Mouse (Mus musculus): ENCODE data around the gene Jam2. TPM values are rescaled to one million over a fixed set of nuclear protein-coding genes. Genes with fewer than 3 reads are reported as not detected.

Gene Jam2
- polyA plus RNA-seq, 1 experiment from 2014 or later, result 8.3 TPM

DNA sequence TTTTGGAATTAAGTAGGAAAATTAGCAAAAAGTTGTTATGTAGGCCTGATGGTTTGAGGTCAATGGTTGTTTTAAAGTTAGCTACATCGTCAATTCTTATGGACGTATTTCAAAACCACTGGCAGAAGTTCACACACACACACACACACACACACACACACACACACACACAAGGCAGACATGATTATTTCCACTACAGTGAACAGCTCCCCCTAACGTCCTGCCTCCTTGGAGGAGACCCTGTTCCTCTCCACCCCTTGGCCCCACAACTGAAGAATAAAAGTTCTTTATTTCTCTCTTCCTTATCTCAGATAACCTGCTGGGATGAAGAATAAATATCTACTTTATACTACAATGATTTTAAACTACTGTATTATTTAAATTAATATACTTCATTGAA, 21.4 kb downstream of the Jam2 start:
- Histone ChIP-seq H3K27ac (no peak overlapping the region), H3K4me3 (replicated peaks; ENCODE audit: low read depth, low read length) (no peak overlapping the region), H3K36me3 (ENCODE audit: insufficient read depth, low read length) (no peaks in the 10 kb centered on the region), H3K9ac (ENCODE audit: low read depth, low read length) (no peak overlapping the region), H3K9me3 (replicated peaks; ENCODE audit: low read length) (no peaks in the 10 kb centered on the region), H3K4me2 (ENCODE audit: low read length) (no peak overlapping the region), H3K4me1 (replicated peaks; ENCODE audit: insufficient read depth, low read length) (no peaks in the 10 kb centered on the region), H3K27me3 (ENCODE audit: insufficient read depth, low read length) (no peaks in the 10 kb centered on the region)
- DNase-seq (ENCODE audit: low spot score), result no peak
- WGBS, result 72% methylated on average over 3 of the region's 3 CpGs
- TF ChIP-seq CTCF (IDR thresholded peaks at IDR 0.05; ENCODE audit: low read depth), result 0 out of 2 replicates have a peak, but pooled peaks have one; percentile 8
- no peak for ATAC-seq (replicated peaks; ENCODE audit: low FRiP score, low read depth)

DNA sequence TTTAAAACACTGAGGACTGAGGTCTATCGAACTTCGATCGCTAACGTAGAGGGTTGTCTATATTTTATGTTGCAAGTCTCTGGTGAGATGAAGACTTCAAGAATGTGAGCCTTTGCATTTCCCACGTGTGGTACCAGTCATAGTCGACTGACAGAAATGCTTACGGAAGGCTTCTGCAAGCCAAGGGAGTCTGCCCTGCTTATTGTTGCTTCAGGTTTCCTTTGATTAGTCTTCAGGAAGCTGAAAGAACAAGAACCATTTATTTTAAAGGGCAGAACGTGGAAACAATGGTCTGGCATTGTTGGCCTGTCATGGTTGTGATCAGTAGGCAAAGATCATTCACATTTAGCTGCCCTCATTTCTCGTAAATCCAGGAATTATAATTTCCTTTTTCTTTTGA, 22.8 kb downstream of the Jam2 start:
- DNase-seq (ENCODE audit: low spot score), result no peak
- WGBS, result 74% methylated on average over 9 of the region's 9 CpGs
- no peak for TF ChIP-seq CTCF (IDR thresholded peaks at IDR 0.05; ENCODE audit: low read depth)
- no peak overlapping the region for H3K9ac ChIP-seq (ENCODE audit: low read depth, low read length)
- H3K27me3 ChIP-seq (ENCODE audit: insufficient read depth, low read length), result no peaks in the 10 kb centered on the region
- no peaks in the 10 kb centered on the region for H3K9me3 ChIP-seq (replicated peaks; ENCODE audit: low read length)
- H3K4me2 ChIP-seq (ENCODE audit: low read length), result no peak overlapping the region
- no peak overlapping the region for H3K4me3 ChIP-seq (replicated peaks; ENCODE audit: low read depth, low read length)
- ATAC-seq (replicated peaks; ENCODE audit: low FRiP score, low read depth), result no peak
- no peaks in the 10 kb centered on the region for H3K4me1 ChIP-seq (replicated peaks; ENCODE audit: insufficient read depth, low read length)
- no peaks in the 10 kb centered on the region for H3K36me3 ChIP-seq (ENCODE audit: insufficient read depth, low read length)
- no peak overlapping the region for H3K27ac ChIP-seq

DNA sequence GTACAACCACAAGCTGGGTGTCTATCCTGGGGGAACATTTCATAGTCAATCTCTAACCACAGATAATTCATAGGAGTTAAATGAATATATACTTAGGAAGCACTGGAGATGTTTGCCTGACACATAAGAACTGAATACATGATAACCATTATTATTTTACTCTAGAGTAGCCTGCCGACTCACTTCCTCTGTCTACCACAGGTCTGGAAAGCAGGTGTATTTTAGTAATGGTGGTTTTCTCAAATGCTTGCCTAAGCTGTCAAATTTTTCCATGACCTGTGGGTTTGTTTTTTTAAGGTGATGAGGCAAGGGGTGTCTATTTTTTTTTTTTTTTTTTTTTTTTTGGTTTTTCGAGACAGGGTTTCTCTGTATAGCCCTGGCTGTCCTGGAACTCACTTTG, 26.1 kb downstream of the Jam2 start:
- Histone ChIP-seq H3K27me3 (ENCODE audit: insufficient read depth, low read length) (no peaks in the 10 kb centered on the region), H3K36me3 (ENCODE audit: insufficient read depth, low read length) (no peaks in the 10 kb centered on the region), H3K9ac (ENCODE audit: low read depth, low read length) (no peak overlapping the region), H3K4me2 (ENCODE audit: low read length) (no peak overlapping the region), H3K9me3 (replicated peaks; ENCODE audit: low read length) (no peaks in the 10 kb centered on the region), H3K4me3 (replicated peaks; ENCODE audit: low read depth, low read length) (no peak overlapping the region), H3K4me1 (replicated peaks; ENCODE audit: insufficient read depth, low read length) (no peaks in the 10 kb centered on the region), H3K27ac (no peak overlapping the region)
- ATAC-seq (replicated peaks; ENCODE audit: low FRiP score, low read depth) (no peak), DNase-seq (ENCODE audit: low spot score) (no peak)
- TF ChIP-seq CTCF (IDR thresholded peaks at IDR 0.05; ENCODE audit: low read depth), result no peak
- 93% methylated on average over 1 of the region's 2 CpGs for WGBS

DNA sequence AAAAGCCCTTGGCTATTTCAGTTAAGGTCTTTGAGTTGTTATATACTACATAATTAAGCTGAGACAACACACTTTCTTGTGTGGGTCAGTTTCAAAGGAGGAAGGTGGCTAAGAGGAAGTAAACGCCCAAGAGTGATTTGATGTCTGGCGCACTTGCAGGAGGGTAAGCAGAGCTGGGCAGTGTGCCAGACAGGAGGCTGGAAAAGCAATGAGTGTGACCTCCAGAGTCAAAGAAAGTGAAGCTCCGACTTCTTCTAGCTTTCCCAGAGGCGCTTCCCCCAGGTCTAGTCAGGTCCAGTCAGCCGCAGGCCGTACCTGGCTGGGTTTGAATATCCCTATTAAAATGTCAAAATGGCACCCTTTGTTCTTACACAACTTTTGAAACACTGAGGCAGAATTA, 28.3 kb downstream of the Jam2 start:
- H3K9me3 ChIP-seq (replicated peaks; ENCODE audit: low read length), result no peaks in the 10 kb centered on the region
- H3K4me1 ChIP-seq (replicated peaks; ENCODE audit: insufficient read depth, low read length), result no peaks in the 10 kb centered on the region
- no peak overlapping the region for H3K27ac ChIP-seq
- ATAC-seq (replicated peaks; ENCODE audit: low FRiP score, low read depth) (no peak; the same call in 1 of the 2 replicates), DNase-seq (ENCODE audit: low spot score) (peak; percentile 51)
- no peak overlapping the region for H3K4me3 ChIP-seq (replicated peaks; ENCODE audit: low read depth, low read length)
- no peaks in the 10 kb centered on the region for H3K27me3 ChIP-seq (ENCODE audit: insufficient read depth, low read length)
- no peaks in the 10 kb centered on the region for H3K36me3 ChIP-seq (ENCODE audit: insufficient read depth, low read length)
- no peak for TF ChIP-seq CTCF (IDR thresholded peaks at IDR 0.05; ENCODE audit: low read depth)
- no peak overlapping the region for H3K9ac ChIP-seq (ENCODE audit: low read depth, low read length)
- WGBS, result 15% methylated on average over 6 of the region's 6 CpGs
- H3K4me2 ChIP-seq (ENCODE audit: low read length), result no peak overlapping the region

DNA sequence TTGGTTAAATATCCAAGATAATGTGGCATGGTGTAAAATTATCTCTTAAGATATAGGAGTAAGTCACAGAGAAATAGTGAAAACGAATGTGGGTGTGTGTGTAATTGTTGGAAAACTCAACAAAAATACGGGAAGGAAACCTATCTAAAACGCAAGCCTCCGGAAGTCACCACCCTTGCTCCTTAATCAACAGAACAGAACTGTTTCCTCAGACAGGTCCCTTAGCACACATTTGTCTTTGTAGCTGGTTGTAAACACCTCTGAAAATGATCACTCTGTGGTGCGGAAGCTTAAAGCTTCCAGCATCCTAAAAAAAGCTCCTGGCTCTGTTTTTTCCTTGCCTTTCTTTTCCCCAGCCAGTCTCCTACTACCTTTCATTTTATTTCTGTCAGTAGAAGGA, 30.9 kb downstream of the Jam2 start:
- no peak for TF ChIP-seq CTCF (IDR thresholded peaks at IDR 0.05; ENCODE audit: low read depth)
- Histone ChIP-seq H3K4me3 (replicated peaks; ENCODE audit: low read depth, low read length) (no peak overlapping the region), H3K4me2 (ENCODE audit: low read length) (no peak overlapping the region), H3K27me3 (ENCODE audit: insufficient read depth, low read length) (no peaks in the 10 kb centered on the region), H3K9ac (ENCODE audit: low read depth, low read length) (no peak overlapping the region), H3K9me3 (replicated peaks; ENCODE audit: low read length) (no peaks in the 10 kb centered on the region), H3K4me1 (replicated peaks; ENCODE audit: insufficient read depth, low read length) (no peaks in the 10 kb centered on the region), H3K36me3 (ENCODE audit: insufficient read depth, low read length) (no peaks in the 10 kb centered on the region), H3K27ac (no peak overlapping the region)
- DNase-seq (ENCODE audit: low spot score) (peak; percentile 36), ATAC-seq (replicated peaks; ENCODE audit: low FRiP score, low read depth) (no peak)
- WGBS, result 47% methylated on average over 5 of the region's 5 CpGs

DNA sequence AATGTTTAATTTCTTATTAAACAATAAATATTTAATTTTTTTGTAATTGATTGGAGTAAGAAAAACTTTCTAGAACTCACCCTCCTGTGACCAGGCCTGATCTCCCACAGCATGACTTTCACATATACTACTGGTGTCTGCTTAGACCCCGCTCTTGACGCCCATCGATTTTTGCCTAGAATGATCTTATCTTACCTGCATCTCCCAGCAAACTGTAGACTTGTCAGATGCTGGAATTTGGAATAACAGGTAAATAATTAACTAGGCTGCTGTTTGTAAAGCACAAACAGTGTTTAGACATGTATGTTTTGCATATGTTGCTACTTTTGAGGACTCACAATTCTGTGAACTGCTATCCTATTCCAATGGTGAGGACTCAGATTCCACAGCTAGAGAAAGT, 32.3 kb downstream of the Jam2 start:
- Histone ChIP-seq H3K27me3 (ENCODE audit: insufficient read depth, low read length) (no peaks in the 10 kb centered on the region), H3K4me1 (replicated peaks; ENCODE audit: insufficient read depth, low read length) (no peaks in the 10 kb centered on the region), H3K27ac (no peak overlapping the region), H3K4me2 (ENCODE audit: low read length) (no peak overlapping the region), H3K4me3 (replicated peaks; ENCODE audit: low read depth, low read length) (no peak overlapping the region), H3K9ac (ENCODE audit: low read depth, low read length) (no peak overlapping the region), H3K9me3 (replicated peaks; ENCODE audit: low read length) (no peaks in the 10 kb centered on the region), H3K36me3 (ENCODE audit: insufficient read depth, low read length) (no peaks in the 10 kb centered on the region)
- no peak for TF ChIP-seq CTCF (IDR thresholded peaks at IDR 0.05; ENCODE audit: low read depth)
- ATAC-seq (replicated peaks; ENCODE audit: low FRiP score, low read depth) (no peak), DNase-seq (ENCODE audit: low spot score) (no peak)
- 85% methylated on average over 3 of the region's 3 CpGs for WGBS

DNA sequence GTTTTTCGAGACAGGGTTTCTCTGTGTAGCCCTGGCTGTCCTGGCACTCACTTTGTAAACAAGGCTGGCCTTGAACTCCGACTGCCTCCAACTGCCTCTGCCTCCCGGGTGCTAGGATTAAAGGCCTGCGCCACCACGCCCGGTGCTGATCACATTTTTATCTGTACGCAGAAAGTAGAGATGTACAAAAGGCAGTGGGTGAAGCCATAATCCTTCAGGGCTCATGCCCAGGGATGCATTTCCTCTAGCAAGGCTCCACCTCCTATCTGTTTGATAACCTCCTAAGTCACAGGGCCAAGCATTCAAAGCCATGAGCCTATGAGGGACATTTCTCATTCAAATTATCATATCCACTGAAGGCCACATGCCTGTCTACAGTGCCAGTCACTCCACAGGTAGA, 34.0 kb downstream of the Jam2 start:
- Histone ChIP-seq H3K9ac (ENCODE audit: low read depth, low read length) (no peak overlapping the region), H3K36me3 (ENCODE audit: insufficient read depth, low read length) (no peaks in the 10 kb centered on the region), H3K4me3 (replicated peaks; ENCODE audit: low read depth, low read length) (no peak overlapping the region), H3K4me1 (replicated peaks; ENCODE audit: insufficient read depth, low read length) (no peaks in the 10 kb centered on the region), H3K4me2 (ENCODE audit: low read length) (no peak overlapping the region), H3K27me3 (ENCODE audit: insufficient read depth, low read length) (no peaks in the 10 kb centered on the region), H3K9me3 (replicated peaks; ENCODE audit: low read length) (no peaks in the 10 kb centered on the region), H3K27ac (no peak overlapping the region)
- DNase-seq (ENCODE audit: low spot score) (no peak), ATAC-seq (replicated peaks; ENCODE audit: low FRiP score, low read depth) (no peak)
- 95% methylated on average over 7 of the region's 7 CpGs for WGBS
- TF ChIP-seq CTCF (IDR thresholded peaks at IDR 0.05; ENCODE audit: low read depth), result no peak

All from kidney, postnatal 0 days (tissue).